Mouse (Mus musculus): ENCODE measurements around the gene Rab27a.

The Rab27a gene

DNA sequence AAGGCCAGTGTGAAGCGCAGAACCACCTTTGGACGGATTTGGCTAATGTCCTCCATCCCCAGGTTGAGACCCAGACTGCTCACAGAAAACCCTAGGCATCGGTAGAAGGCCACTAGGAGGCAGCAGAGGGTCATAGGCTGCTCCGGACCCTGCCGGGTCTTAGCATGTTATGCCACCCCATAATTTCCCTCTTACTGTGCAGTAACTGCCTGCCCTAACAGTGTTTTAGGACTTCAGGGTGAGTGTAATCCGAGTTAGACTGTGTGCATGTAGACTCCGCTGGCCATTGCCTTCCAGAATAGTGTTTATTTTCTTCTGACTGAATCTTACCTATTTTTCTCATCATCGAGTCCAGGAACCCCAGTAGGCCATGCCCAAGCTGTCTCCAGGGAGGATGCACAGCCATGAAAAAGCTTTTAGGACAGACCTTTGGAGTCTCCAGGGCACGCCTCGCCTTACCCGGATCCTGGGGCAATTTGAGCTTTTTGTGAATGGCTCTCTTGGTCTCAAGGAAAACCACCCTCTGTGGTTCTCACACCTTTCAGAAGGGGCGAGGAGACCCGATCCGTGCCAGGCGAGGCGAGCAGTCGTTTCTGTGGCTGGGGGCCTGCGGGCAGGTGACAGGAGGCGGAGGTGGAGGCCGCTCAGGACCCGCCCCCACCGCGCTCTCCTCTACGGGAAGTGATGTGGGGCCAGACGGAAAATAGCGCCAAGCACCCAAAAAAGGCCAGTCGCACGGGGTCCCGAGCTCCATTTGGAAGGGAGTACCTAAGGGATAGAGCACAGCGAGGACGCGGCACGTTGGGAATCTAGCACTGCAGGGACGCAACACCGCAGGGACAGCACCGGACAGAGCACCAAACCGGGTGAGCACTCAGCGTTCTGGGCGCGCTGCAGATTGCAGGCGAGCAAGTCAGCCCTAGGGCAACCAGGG is at the start of gene Rab27a:
TSS of gene Rab27a (plus strand) at position 709 of the 934 bp plus-strand sequence.
- in situ Hi-C loops (cut with MboI; ENCODE audit: low sequenced_read_pairs) = loop anchor here (10.0 kb wide), 1 partner anchor 50 kb away; no protein-coding TSS in a partner anchor

DNA sequence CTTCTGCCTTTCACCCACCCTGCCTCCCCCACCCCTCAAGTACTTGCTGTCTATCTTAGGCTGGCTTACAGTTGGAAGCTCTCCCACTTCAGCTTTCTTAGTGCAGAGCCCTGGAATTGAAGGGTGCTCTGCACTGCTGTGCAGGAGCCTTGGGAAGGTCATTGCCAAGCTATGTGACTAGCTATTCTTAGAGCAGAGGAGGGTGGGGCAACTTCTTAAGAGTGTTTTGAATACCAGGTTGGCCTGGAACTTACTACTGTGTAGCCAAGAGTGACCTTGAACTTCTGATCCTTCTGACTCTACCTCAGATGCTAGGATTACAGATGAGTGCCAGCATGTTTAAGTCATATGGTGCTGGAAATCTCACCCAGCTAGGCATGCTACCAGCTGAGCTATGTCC is 48.5 kb upstream of the Rab27a start:
- in situ Hi-C loops (cut with MboI; ENCODE audit: low sequenced_read_pairs) = no loop called here

DNA sequence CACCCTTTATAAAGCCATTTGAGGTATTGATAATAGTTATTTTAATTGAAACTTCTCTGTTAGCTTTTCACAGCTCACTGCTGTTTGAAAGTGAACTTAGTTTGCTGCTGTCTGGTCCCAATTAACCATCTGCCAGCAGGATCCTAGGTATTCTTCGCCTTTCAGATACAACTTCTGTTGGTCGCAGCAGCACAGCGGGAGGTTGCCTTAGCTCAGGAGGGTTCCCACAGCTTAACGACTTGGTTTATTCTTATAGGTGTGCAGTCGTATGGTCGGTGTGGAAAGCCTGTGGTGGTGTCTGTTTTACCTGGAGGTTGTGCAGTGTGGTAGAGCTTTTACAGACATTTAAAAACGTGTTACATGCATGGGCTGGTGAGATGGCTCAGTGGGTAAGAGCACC is 47.8 kb upstream of the Rab27a start:
- in situ Hi-C loops (cut with MboI; ENCODE audit: low sequenced_read_pairs) = no loop called here

DNA sequence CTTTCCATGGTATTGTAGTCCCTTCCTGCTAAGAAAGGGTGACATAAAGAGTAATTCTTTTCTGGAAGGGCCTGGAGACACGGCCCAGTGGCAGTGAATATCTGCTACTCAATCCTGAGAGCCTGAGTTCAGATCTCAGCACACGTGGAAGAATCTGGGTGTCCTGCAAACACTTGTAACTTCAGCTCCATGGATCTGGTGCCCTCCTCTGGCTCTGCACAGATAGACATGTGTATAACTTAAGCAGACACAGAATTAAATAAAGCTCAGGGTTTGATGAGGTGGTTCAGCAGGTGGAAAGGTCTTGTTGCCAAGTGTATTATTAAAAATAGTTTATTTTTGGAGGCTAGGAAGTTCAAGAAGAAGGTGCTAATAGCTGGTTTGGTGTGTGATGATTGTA is 44.2 kb upstream of the Rab27a start:
- in situ Hi-C loops (cut with MboI; ENCODE audit: low sequenced_read_pairs) = no loop called here

DNA sequence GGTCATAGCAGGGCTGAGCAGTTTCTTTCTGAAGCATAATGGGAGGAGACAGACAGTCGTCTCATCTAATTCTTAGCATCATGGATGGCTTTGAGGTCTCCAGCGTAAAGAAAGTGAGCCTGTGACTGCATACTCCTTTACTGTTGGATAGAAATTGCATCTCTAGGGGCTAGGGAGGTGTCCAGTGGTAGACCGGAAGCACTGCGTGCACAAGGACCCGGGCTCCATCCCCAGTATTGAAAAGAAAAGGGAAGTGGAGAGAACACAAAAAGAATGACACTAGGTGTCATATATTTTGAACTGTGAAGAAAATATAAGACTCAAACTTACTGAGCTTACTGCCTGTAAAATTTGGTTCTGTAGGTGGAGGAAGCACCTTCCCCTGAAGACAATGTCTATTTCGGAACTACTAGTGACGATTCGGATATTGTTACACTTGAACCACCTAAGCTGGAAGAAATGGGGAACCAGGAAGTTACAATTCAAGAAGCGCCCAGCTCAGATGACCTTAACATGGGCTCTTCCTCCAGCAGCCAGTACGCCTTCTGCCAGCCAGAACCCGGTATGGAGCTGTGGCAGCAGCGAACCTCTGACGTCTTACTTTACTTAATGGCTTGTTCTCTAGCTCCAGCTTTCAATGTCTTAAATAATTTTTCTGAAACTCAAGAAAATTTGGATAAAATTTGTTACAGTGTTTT is 43.2 kb upstream of the Rab27a start:
- in situ Hi-C loops (cut with MboI; ENCODE audit: low sequenced_read_pairs) = no loop called here

DNA sequence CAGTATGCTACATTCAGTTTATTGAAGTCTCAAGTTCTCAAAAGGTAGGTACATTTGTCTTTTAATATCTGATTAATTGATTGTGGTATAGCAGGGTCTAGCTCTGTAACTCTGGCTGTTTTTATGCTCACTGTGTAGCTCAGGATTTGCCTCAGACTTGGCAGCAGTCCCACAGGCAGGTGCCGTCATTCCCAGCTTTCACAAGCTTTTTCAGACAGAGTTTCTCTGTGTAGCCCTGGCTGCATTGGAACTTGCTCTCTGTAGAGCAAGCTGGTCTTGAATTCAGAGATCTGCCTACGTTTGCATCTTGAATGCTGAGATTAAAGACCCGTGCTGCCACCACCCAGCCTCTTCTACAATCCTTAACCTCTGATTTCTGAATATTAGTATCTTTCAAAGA is 42.5 kb upstream of the Rab27a start:
- in situ Hi-C loops (cut with MboI; ENCODE audit: low sequenced_read_pairs) = no loop called here

DNA sequence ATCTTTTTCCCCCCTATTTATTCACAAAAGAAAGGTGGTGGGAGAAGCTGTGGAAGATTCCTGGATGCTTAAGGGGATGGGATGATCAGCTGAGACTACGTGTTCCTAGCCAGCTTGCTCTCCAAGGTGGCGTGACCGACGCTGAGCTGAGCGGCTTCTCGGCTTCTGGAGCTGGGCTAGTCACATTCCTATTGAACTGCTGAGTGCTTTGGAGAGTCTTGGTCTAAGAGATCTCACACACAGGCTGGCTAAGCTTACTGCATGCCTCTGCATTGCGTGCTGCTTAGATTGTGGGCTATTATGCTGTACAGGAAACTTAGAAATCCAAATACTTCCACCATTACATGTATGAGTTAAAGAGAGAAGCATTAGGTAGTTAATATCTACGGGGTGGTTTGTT is 40.6 kb upstream of the Rab27a start:
- in situ Hi-C loops (cut with MboI; ENCODE audit: low sequenced_read_pairs) = no loop called here

DNA sequence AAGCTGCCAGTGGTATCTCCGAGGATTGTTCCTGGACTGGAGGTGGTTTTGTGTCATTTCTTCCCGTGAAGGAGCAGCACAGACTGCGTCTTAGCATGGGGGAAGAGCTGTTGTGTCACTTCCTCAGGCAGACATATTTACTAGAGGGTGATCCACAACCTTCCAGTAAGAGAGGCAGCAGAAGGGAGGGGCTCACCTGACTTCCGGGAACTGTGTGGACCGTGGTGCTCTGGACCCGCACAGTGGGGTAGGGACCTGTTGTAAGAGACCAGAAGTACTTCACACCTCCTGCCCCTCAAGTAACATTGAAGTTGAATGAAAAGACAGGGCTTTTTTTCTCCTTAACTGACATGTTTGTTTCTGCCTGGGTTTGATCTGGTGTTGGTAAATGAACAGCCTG is 39.5 kb upstream of the Rab27a start:
- in situ Hi-C loops (cut with MboI; ENCODE audit: low sequenced_read_pairs) = no loop called here

DNA sequence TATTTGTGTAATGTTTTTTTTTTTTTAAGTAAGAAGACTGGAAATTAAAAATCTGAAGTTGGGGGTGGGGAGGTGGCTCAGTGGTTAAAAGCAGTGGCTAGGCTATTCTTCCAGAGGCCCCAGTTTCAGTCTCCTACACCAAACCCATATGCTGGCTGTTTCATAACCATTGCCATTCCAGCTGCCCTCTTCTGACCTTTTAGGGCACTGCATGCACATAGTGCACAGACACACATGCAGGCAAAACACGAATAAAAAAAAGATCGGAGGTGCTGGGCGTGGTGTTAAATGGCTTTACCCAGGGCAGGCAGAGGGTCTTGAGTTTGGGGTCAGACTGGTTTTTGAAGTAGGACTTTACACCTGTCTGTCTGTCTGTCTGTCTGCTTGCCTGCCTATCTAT is 38.5 kb upstream of the Rab27a start:
- in situ Hi-C loops (cut with MboI; ENCODE audit: low sequenced_read_pairs) = no loop called here

DNA sequence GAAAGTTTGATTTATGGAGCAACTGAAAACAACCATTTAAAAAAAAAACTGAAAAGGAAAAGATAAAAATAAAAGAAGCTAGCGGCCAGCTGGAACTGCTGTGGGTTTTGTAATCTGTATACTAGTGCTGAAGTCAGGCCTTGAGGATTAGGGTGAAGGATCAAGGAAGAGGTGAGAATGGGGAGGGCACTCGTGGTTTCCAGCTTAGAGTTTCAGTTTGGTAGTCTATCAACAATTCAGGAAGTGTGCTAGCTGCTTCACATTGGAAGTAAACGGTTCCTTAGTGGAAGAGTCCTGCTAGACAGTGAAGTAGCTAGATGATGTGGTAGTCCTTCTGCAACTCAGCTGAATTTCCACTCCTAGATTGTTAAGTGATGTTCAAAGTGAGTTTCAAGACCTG is 36.3 kb upstream of the Rab27a start:
- in situ Hi-C loops (cut with MboI; ENCODE audit: low sequenced_read_pairs) = no loop called here

DNA sequence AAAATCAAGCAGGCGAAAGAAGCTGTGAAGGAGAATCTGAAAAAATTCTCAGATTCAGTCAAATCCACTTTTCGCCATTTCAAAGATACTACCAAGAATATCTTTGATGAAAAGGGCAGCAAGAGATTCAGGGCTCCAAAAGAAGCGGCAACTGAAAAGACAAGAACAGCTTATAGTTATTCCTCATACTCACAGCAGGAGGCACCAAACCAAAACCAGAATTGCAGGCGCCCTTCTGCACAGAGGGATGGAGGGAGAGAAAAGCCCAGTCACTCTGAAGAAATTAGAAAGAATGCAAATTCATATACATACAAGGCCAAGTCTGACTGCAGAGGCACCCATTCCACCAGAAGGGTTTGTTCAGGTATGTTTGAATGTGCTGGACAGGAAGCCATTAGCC is 32.0 kb upstream of the Rab27a start:
- in situ Hi-C loops (cut with MboI; ENCODE audit: low sequenced_read_pairs) = no loop called here

DNA sequence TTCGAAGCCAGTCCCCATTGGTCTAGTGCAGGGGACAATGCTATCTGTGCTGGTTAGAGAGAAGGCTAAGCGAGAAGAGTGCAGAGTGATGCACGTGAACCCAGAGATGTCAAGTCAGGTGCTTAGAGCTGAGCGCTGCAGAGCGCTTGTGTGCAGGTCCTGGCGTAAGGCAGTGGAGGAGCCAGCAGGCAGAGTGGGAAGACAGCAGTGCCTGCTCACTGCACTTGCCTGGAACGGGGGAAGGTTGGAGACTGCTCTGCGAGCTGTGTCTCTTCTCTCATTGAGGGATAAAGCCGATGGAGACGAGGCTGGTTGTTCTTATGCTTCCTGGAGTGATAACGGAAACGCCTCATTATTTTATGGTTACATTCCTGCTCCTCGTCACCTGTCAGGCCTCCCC is 29.9 kb upstream of the Rab27a start:
- in situ Hi-C loops (cut with MboI; ENCODE audit: low sequenced_read_pairs) = no loop called here

DNA sequence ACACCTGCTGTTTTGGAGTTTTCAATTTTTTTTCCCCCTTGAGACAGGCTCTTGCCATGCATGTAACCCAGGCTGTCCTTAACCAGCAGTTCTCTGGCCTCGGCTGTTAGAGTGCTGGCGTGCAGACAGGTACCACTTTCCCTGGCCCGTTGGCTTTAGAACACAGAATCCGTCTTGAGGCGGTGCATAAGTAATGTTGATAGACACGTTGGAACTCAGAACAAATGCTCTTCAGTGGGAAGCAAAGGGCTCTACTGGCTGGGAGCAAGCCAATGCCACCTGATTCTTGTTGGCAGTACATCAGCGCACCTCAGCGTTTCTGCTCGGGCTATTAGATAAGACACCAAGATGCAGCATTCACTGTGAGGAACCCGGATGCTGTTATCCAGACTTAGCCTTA is 24.8 kb upstream of the Rab27a start:
- in situ Hi-C loops (cut with MboI; ENCODE audit: low sequenced_read_pairs) = no loop called here

DNA sequence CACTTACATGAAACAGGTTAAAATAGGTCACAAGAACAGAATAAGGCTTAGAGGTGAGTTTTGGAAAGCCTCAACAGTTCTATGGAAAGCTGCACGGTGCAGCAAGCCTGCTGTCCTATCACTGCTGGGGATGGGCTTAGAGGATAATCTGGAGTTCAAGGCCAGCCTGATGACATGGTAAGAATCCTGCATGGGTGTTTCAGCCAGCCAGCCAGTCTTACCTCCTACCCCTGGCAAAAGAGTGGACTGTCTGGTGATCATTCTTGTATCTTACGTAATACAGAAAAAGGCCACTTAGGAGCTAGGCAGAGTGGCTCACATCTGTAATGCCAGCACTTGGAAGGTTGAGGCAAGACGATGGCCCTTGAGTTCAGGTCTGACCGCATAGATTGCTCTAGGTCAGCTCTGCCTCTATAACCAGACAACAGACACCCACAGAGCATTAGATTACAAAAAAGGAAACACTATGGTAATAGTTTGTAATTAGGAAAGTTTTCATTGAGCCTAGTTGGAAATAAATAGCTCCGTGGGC is 24.0 kb upstream of the Rab27a start:
- in situ Hi-C loops (cut with MboI; ENCODE audit: low sequenced_read_pairs) = no loop called here

DNA sequence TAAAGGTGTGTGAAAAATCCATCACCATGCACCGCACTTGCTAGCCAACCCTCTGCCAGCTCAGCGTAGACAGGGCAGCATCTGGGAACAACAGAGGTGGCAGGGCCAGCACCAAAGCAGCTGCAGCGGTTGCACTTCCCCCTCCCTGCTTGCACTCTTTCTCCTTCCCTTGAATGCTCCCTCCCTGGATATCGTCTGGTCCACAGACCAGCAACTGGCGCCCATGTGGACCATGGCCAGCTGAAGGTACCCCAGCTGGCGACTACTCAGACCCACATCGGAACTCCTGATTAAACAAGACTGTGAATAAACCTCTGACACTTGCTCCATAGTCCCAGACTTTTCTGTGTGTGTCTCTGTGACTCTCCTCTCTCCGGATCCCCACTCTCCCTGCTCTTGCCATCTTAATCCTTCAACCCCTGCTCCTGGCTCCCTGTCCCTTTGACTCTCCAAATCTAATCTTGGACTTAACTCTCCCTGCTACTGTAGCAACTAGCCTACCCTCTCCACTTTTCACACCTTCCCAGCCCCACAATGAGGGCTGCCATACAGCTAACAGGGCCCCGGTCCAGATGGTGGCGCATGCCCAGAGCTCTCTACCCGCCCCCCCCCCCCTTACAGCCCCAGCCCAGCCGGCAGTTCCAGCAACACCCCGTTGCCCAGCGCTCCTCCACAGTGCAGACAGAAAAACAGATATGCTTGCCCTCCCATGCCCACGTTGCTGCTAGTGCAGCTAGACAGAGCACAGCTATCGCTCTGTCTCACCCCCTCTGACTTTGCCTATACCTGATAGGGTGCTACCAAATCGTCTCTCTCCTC is 18.6 kb upstream of the Rab27a start:
- in situ Hi-C loops (cut with MboI; ENCODE audit: low sequenced_read_pairs) = no loop called here

DNA sequence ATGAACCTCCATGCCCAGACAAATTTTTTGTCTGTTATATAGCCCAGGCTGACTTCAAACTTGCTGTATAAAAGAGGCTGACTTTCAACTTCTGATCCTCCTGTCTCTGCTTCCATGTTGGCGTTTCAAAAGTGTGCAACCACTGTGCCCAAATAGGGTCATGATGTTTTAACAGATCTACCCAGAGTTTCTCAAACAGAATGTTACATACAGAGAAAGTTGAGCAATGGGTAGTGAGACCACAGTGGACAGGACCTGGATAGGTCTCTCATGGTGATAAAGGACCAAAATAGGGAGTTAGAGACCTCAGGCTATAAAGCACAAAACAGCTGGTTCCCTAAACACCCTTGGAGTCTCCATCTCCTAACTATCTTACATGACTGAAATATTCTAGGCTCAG is 14.2 kb upstream of the Rab27a start:
- in situ Hi-C loops (cut with MboI; ENCODE audit: low sequenced_read_pairs) = no loop called here

DNA sequence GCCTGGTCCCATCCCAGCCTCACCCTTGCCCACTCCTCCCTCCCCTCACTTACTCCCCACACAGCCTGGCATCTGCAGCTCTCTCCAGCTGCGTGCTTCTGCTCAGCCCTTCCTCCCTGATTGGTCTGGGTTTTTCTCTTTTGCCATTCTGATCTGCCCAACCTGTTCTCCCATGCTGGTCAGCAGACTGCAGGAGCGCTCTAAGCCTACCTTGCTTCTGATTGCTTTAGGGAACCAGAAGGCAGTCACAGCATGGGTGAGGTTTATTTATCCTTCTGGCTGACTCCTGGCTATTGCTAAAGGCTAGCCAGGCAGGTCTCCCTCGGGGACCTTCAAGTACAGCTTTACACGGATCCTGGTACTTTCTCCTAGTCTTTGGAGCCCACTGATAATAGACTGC is 13.2 kb upstream of the Rab27a start:
- in situ Hi-C loops (cut with MboI; ENCODE audit: low sequenced_read_pairs) = no loop called here

DNA sequence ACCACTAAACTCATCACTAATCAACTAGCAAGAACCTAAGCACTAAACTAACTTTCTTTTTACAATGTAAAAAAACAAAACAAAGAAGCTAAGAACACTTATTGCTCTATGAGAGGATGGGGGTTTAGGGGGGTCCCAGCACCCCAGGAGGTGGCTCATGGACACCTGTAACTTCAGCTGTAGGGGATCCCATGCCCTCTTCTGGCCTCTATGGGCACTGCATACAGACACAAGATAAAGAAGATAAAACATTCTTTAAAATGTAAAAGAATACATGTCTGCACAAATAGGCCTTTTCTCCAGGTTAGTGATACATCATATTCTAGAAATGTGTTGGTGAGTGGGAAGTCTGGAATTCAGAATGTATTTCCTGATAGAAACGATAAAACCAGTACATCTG is 11.2 kb upstream of the Rab27a start:
- in situ Hi-C loops (cut with MboI; ENCODE audit: low sequenced_read_pairs) = no loop called here

DNA sequence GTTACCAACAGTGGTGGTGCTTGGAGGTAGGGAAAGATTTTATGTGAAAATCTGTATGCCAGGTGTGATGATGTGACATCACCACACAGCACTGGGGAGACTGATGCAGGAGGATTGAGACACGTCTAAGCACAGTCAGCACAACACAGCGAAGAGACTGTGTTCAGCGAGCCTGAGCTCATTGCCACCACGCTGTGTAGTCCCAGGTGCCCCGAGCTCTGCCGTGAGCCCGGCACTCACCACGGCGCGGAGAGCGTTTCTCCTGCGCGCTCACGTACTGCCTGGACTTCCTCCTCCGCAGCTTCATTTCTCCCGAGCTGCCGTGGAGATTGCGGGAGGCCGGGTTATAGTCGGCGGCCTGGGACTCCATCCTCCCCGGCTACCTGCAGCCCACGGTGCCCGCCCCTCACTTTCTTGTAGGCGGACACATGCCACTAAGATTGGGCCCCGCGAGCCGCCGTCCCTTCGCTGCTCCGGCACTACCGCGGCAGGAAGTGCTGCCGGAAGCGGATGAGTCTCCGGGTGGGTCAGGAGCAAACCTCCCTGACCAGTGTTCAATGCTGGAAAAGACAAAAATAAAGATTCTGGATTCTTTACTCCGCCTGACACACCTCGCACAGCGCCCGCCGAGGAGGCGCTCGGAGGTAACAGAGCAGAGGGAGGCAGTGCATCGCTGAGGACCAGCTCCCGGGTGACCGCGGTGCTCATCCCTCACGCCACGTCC is 5.3 kb upstream of the Rab27a start:
- in situ Hi-C loops (cut with MboI; ENCODE audit: low sequenced_read_pairs) = no loop called here

DNA sequence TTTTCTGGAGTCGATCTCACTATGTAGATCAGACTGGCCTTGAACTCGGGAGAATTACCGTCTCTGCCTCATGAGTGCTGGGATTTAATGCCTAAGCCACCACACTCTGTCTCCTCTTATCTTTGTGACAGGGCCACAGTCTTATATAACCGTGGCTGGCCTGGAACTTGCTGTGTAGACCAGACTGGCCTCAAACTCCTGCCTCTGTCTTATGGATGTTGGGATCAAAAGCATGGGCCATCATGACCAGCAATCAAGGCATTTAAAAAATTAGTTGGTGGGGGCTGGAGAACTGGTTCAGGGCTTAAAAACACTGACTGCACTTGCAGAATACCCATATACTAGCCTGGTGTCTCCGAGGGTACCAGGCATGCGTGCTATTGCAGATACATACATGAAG is 4.6 kb upstream of the Rab27a start, which contains the start of gene Pigb:
TSS of gene Pigb (minus strand) at position 299 of the 400 bp plus-strand sequence.
- in situ Hi-C loops (cut with MboI; ENCODE audit: low sequenced_read_pairs) = loop anchor here (10.0 kb wide), 1 partner anchor 55 kb away; no protein-coding TSS in a partner anchor

Data from CH12F3 (cell line).